Mouse (Mus musculus): ENCODE results near the gene Fmnl2.

DNA sequence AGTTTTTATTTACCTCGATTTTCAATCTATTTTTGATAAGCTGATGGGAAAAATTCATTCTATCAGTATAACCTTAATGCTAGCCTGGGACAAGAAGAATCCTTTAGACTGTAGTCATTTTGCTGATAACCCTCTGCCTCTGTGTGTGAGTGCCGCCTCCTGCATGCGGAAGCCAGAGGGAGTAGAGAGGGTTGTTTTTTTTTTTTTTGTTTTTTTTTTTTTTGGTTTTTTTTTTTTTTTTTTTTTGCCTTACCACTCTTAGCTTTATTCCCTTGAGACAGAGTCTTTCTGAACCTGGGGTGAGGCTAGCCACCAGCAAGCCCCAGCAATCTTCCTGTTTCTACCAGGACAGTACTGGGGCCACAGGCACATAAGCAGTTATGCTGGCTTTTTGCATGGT is 124.8 kb downstream of the Fmnl2 start:
- TF ChIP-seq POLR2A (IDR thresholded peaks at IDR 0.05; ENCODE audit: low read depth, low read length) (no peak), CTCF (IDR thresholded peaks at IDR 0.05; ENCODE audit: extremely low read depth, insufficient read length, insufficient replicate concordance, low read depth, low read length) (no peak)
